Mouse (Mus musculus): ENCODE data around the gene Aqp11. TPM values are rescaled to one million over a fixed set of nuclear protein-coding genes. Genes with fewer than 3 reads are reported as not detected.

The Aqp11 gene
- polyA plus RNA-seq, 1 experiment from 2014 or later, result 3.0 TPM

- H3K27me3 ChIP-seq (ENCODE audit: poor library complexity, severe bottlenecking), result peaks cover 48% of the 10 kb centered on the region
- peak overlapping the region; percentile 85 for H3K27ac ChIP-seq
- H3K4me1 ChIP-seq, result peaks cover 58% of the 10 kb centered on the region
- no peak for DNase-seq (ENCODE audit: extremely low spot score, low spot score)
- H3K36me3 ChIP-seq (replicated peaks), result no peaks in the 10 kb centered on the region
- H3K9me3 ChIP-seq, result no peaks in the 10 kb centered on the region
- WGBS, result 7% methylated on average over 12 of the region's 12 CpGs
- H3K4me3 ChIP-seq, result peak overlapping the region; percentile 73
Observed at GRCm38 (mm10) chr7:97737256-97737637, 842 bp downstream of the Aqp11 start.

GRCm38 (mm10) chr7:97735886-97736420 lies 2.1 kb downstream of the Aqp11 start:
- Histone ChIP-seq H3K4me1 (peaks cover 45% of the 10 kb centered on the region), H3K27ac (no peak overlapping the region), H3K9me3 (no peaks in the 10 kb centered on the region), H3K4me3 (no peak overlapping the region), H3K27me3 (ENCODE audit: poor library complexity, severe bottlenecking) (peaks cover 46% of the 10 kb centered on the region), H3K36me3 (replicated peaks) (no peaks in the 10 kb centered on the region)
- DNase-seq (ENCODE audit: extremely low spot score, low spot score), result no peak
- 36% methylated on average over 4 of the region's 4 CpGs for WGBS

DNA sequence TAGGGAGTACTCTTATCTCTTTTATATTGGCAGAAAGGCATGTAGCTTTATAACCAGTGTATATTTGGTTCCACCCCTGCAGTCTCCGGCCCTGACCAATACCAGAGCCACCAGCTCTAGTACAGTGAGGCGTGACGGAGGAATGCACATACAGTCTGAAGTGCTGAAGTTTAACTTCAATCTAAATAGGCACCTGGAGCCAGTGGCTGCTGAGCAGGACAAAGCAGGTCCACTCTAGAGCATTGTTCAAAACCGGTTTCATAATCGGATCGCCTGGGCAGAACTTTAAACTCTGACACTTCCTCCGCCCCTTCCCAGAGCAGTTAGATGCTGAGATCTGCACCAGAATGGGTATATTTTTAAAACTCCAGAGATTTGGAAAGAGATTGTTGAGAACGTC lies 3.1 kb downstream of the Aqp11 start:
- Histone ChIP-seq H3K27ac (no peak overlapping the region), H3K4me3 (no peak overlapping the region), H3K9me3 (no peaks in the 10 kb centered on the region), H3K36me3 (replicated peaks) (no peaks in the 10 kb centered on the region), H3K4me1 (peaks cover 44% of the 10 kb centered on the region), H3K27me3 (ENCODE audit: poor library complexity, severe bottlenecking) (peaks cover 41% of the 10 kb centered on the region)
- DNase-seq (ENCODE audit: extremely low spot score, low spot score), result no peak
- 87% methylated on average over 8 of the region's 8 CpGs for WGBS

DNA sequence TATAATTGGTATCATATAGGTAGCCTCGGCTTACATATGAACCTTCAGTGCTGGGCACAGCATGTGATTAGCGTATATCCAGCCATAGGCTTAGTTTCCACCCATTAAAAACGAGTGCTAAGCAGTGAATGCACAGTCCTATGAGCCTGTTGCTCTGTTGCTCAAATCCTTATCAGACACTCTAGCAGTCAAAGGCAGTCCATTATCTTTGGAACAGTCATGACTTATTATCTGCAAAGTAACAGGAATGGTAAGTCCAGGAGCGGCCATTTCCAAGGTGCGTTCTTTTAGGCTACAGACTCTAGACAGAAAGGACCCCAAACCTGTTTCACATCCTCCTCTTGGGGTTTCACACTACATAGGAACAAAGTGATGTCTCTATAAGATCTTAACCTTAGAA lies 4.5 kb downstream of the Aqp11 start:
- no peak overlapping the region for H3K27ac ChIP-seq
- WGBS, result 88% methylated on average over 5 of the region's 5 CpGs
- H3K27me3 ChIP-seq (ENCODE audit: poor library complexity, severe bottlenecking), result peaks cover 31% of the 10 kb centered on the region
- H3K9me3 ChIP-seq, result no peaks in the 10 kb centered on the region
- H3K36me3 ChIP-seq (replicated peaks), result no peaks in the 10 kb centered on the region
- H3K4me1 ChIP-seq, result peaks cover 58% of the 10 kb centered on the region
- DNase-seq (ENCODE audit: extremely low spot score, low spot score), result no peak
- H3K4me3 ChIP-seq, result no peak overlapping the region

DNA sequence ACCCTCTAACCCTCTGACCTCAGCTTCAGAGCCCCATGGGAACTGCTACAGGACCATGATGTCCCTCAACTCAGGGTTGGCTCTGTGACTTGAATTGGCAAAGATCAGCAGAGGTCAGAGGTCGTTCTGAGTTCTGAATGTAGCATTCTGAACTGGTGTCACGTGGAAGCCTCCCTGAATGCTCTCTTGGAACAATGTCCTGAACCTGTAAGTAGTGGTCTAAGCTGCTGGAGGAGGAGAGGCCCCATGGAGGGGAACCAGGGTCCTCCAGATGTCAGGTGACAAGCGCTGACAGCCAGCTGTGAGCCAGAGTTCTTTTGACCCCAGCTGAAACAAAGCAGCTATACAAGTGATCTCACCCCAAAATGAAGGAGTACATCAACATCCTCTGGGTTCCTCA lies 7.7 kb downstream of the Aqp11 start:
- Histone ChIP-seq H3K4me1 (peaks cover 34% of the 10 kb centered on the region), H3K9me3 (no peaks in the 10 kb centered on the region), H3K27ac (no peak overlapping the region), H3K27me3 (ENCODE audit: poor library complexity, severe bottlenecking) (peaks cover 8% of the 10 kb centered on the region), H3K4me3 (no peak overlapping the region), H3K36me3 (replicated peaks) (peaks cover 20% of the 10 kb centered on the region)
- WGBS, result 47% methylated on average over 3 of the region's 3 CpGs
- no peak for DNase-seq (ENCODE audit: extremely low spot score, low spot score)

GRCm38 (mm10) chr7:97728666-97729614 lies 9.1 kb downstream of the Aqp11 start:
- no peak for DNase-seq (ENCODE audit: extremely low spot score, low spot score)
- H3K36me3 ChIP-seq (replicated peaks), result peaks cover 30% of the 10 kb centered on the region
- H3K4me3 ChIP-seq, result no peak overlapping the region; the same call in 1 of the 2 replicates
- H3K27ac ChIP-seq, result 0 out of 2 replicates have a peak overlapping the region, but pooled peaks have one; percentile 44
- H3K4me1 ChIP-seq, result peaks cover 28% of the 10 kb centered on the region
- WGBS, result 38% methylated on average over 14 of the region's 14 CpGs
- no peaks in the 10 kb centered on the region for H3K9me3 ChIP-seq
- no peaks in the 10 kb centered on the region for H3K27me3 ChIP-seq (ENCODE audit: poor library complexity, severe bottlenecking)

DNA sequence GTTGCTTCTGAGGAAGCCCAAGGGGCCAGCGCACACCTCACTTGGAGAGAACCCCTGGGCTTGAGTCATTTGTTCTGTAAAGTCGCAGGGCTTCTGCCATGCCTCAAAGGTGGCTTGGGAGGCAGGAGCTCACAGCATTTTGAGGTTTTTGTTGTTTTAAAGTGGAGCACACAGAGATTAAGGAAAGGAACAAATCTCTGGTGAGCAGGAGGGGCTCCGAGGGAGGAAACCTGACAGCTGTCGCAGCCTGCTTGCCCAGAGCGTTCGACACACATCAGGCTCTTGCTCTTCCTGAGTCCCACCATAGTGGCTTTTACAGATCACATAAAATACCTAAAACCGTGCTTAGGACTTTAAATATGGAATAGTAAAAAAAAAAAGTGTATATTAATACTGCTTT lies 11.3 kb downstream of the Aqp11 start:
- Histone ChIP-seq H3K4me1 (peaks cover 28% of the 10 kb centered on the region), H3K36me3 (replicated peaks) (peaks cover 42% of the 10 kb centered on the region), H3K27ac (no peak overlapping the region), H3K9me3 (no peaks in the 10 kb centered on the region), H3K4me3 (no peak overlapping the region), H3K27me3 (ENCODE audit: poor library complexity, severe bottlenecking) (no peaks in the 10 kb centered on the region)
- no peak for DNase-seq (ENCODE audit: extremely low spot score, low spot score)
- WGBS, result 76% methylated on average over 7 of the region's 7 CpGs

DNA sequence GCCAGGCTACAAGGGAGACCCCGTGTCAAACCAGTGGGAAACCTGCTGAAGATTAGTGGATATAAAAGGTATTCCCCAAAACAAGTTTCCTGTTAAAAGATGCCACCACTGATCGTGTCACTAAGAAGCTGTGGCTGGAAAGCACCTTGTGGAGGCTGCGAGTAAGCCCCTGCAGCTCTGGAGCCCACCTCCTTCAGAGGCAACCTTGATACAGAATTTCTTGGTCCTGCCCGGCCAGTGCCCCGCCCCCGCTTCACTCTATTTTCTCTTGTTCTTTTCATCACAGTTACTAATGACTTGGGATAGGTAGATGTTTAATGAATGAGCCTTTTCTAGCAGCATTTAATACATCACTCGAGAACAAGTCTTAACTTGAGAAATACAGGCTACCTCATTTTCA lies 12.0 kb downstream of the Aqp11 start:
- Histone ChIP-seq H3K27me3 (ENCODE audit: poor library complexity, severe bottlenecking) (no peaks in the 10 kb centered on the region), H3K9me3 (no peaks in the 10 kb centered on the region), H3K4me1 (peaks cover 28% of the 10 kb centered on the region), H3K4me3 (no peak overlapping the region), H3K36me3 (replicated peaks) (peaks cover 44% of the 10 kb centered on the region), H3K27ac (no peak overlapping the region)
- DNase-seq (ENCODE audit: extremely low spot score, low spot score), result no peak
- 86% methylated on average over 7 of the region's 7 CpGs for WGBS

GRCm38 (mm10) chr7:97725401-97725800 lies 12.7 kb downstream of the Aqp11 start:
- no peak for DNase-seq (ENCODE audit: extremely low spot score, low spot score)
- Histone ChIP-seq H3K36me3 (replicated peaks) (peaks cover 51% of the 10 kb centered on the region), H3K4me1 (peaks cover 24% of the 10 kb centered on the region), H3K9me3 (no peaks in the 10 kb centered on the region), H3K27me3 (ENCODE audit: poor library complexity, severe bottlenecking) (no peaks in the 10 kb centered on the region), H3K4me3 (no peak overlapping the region), H3K27ac (no peak overlapping the region)
- WGBS, result 97% methylated on average over 6 of the region's 6 CpGs

- no peaks in the 10 kb centered on the region for H3K9me3 ChIP-seq
- no peak overlapping the region for H3K27ac ChIP-seq
- no peaks in the 10 kb centered on the region for H3K27me3 ChIP-seq (ENCODE audit: poor library complexity, severe bottlenecking)
- 93% methylated on average over 11 of the region's 11 CpGs for WGBS
- peaks cover 66% of the 10 kb centered on the region for H3K36me3 ChIP-seq (replicated peaks)
- peaks cover 9% of the 10 kb centered on the region for H3K4me1 ChIP-seq
- H3K4me3 ChIP-seq, result no peak overlapping the region
- no peak for DNase-seq (ENCODE audit: extremely low spot score, low spot score)
Observed at GRCm38 (mm10) chr7:97723646-97724538, 14.2 kb downstream of the Aqp11 start.

DNA sequence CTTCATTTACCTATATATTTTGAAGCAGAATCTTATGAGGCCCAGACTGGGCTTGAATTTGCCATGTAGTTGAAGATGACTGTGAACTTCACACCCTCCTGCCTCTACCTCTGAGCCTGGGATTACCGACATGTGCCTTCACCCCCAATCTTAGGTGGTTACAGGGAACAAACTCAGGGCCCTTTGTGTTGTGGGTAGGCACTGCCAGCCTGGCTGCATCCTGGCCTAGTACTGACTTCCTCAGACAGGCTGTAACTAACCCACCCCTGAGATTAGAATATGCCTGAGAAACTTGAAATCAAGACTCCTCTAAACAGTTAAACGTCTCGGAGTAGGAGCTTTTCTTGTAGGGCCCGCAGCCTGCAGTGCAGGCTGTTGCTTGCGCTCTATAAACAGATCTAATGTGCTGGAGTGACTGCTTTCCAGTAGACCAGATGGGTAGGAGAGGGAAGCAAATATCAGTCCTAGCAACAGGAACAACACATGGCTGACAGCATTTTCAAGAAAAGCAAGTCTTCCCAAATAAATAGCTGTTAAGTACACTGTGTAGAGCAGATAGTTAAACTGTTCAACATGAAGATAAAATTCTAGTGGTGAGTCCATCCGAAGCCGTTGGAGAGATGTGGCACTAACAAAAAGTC lies 15.7 kb downstream of the Aqp11 start:
- H3K27ac ChIP-seq, result no peak overlapping the region
- no peak for DNase-seq (ENCODE audit: extremely low spot score, low spot score)
- no peaks in the 10 kb centered on the region for H3K27me3 ChIP-seq (ENCODE audit: poor library complexity, severe bottlenecking)
- no peak overlapping the region for H3K4me3 ChIP-seq
- H3K4me1 ChIP-seq, result no peaks in the 10 kb centered on the region
- no peaks in the 10 kb centered on the region for H3K9me3 ChIP-seq
- H3K36me3 ChIP-seq (replicated peaks), result peaks cover 74% of the 10 kb centered on the region
- WGBS, result 91% methylated on average over 7 of the region's 7 CpGs

GRCm38 (mm10) chr7:97720109-97720508 lies 18.0 kb downstream of the Aqp11 start:
- no peak for DNase-seq (ENCODE audit: extremely low spot score, low spot score)
- Histone ChIP-seq H3K9me3 (no peaks in the 10 kb centered on the region), H3K27me3 (ENCODE audit: poor library complexity, severe bottlenecking) (no peaks in the 10 kb centered on the region), H3K27ac (no peak overlapping the region), H3K4me1 (no peaks in the 10 kb centered on the region), H3K36me3 (replicated peaks) (peaks cover 80% of the 10 kb centered on the region), H3K4me3 (no peak overlapping the region)
- WGBS, result 88% methylated on average over 5 of the region's 5 CpGs

Measured in forebrain, embryonic 10.5 days (tissue).